Mouse (Mus musculus) lung, embryonic 16.5 days (tissue): ENCODE data around the gene Tmem262. TPM values are rescaled to one million over a fixed set of nuclear protein-coding genes. Genes with fewer than 3 reads are reported as not detected.
A peak's percentile ranks its signal among the peaks of the same experiment; 100 is the strongest.

Experiments
- ATAC-seq: fragments of 200-750 bp; cut with Nextera tagmentation; 2 replicates; pipeline ENCODE4 v1.8.0; 2017; ENCODE audit warnings: low read depth, mild to moderate bottlenecking, moderate library complexity
- H3K27ac ChIP-seq: fragments of 300-500 bp; sonication (generic); 2 replicates; pipeline ENCODE4 v1.5.1; 2014; ENCODE audit warnings: mild to moderate bottlenecking, control low read depth, low read length
- H3K27me3 ChIP-seq: fragments of 300-500 bp; sonication (generic); 2 replicates; pipeline ENCODE4 v1.6.1; 2014; ENCODE audit warnings: low read depth, low read length, mixed read lengths; ENCODE audit not compliant: control insufficient read depth, insufficient read depth
- H3K36me3 ChIP-seq: fragments of 300-500 bp; sonication (generic); 2 replicates; pipeline ENCODE4 v1.6.1; 2014; ENCODE audit warnings: low read length; ENCODE audit not compliant: control insufficient read depth, insufficient read depth
- H3K4me1 ChIP-seq: fragments of 300-500 bp; sonication (generic); replicated peaks from 2 replicates; pipeline ENCODE4 v1.6.1; 2014; ENCODE audit warnings: low read length, mixed read lengths; ENCODE audit not compliant: control insufficient read depth, insufficient read depth
- H3K4me2 ChIP-seq: fragments of 300-500 bp; sonication (generic); 2 replicates; pipeline ENCODE4 v1.6.1; 2014; ENCODE audit warnings: low read depth, low read length, control low read depth
- H3K4me3 ChIP-seq: fragments of 300-500 bp; sonication (generic); 2 replicates; pipeline ENCODE4 v1.5.1; 2014; ENCODE audit warnings: mild to moderate bottlenecking, low read length, control low read depth
- H3K9ac ChIP-seq: fragments of 300-500 bp; sonication (generic); 2 replicates; pipeline ENCODE4 v1.6.1; 2014; ENCODE audit warnings: low read length, control low read depth
- H3K9me3 ChIP-seq: fragments of 300-500 bp; sonication (generic); 2 replicates; pipeline ENCODE4 v1.6.1; 2016; ENCODE audit warnings: low read length; ENCODE audit not compliant: control insufficient read depth
- WGBS: fragments of 180-500 bp; shearing (Covaris S2); extraction: QIAGEN DNeasy Blood & Tissue Kit; methylation state at CpG from one replicate; pipeline ENCODE4 v1.1.7; 2014; 5-methylcytosine and 5-hydroxymethylcytosine counted together
- polyA plus RNA-seq: library from polyadenylated mRNA; unstranded; fragments of >200 nt; fragmentation: Nextera tagmentation; extraction: Ambion mirVana; gene quantifications from 2 replicates; pipeline ENCODE4 v1.2.1, GENCODE M21; 2015

The Tmem262 gene
- polyA plus RNA-seq, 1 experiment from 2014 or later, result not detected

GRCm38 (mm10) chr19:6067724-6068415, 12.0 kb upstream of the Tmem262 start, which contains the start of gene Tm7sf2:
Gene Tm7sf2, minus strand, starts transcription at chr19:6068373.
- 9% methylated on average over 33 of the region's 33 CpGs for WGBS
- Histone ChIP-seq H3K9ac (peak within 1 kb of the TSS; percentile 64), H3K27me3 (no peaks in the 10 kb centered on the region), H3K4me3 (peak within 1 kb of the TSS; percentile 49), H3K36me3 (peaks cover 18% of the 10 kb centered on the region), H3K27ac (peak within 1 kb of the TSS; percentile 54), H3K9me3 (no peaks in the 10 kb centered on the region), H3K4me2 (peak within 1 kb of the TSS; percentile 93), H3K4me1 (peaks cover 17% of the 10 kb centered on the region)
- peak; percentile 96 for ATAC-seq

DNA sequence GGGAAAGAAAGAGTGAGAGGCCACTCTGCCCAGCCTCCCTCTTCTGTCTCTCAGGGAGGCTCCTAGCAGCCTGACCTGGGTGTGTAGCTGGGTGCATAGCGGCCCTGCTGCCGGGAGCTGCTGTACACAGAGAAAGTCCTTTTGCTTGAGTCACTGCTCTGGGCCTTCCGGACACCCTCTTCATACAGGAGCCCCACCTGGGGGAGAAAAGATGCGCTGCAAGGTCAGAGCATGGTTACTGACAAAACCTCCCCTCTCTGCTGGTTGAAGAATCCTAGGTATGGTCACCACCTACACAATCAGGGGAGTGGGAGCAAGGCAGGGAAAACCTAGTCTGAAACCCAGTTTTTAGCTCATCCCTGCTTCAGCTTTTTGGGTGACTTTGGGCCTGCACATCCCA, 10.9 kb upstream of the Tmem262 start:
- Histone ChIP-seq H3K36me3 (peaks cover 19% of the 10 kb centered on the region), H3K4me3 (no peak overlapping the region), H3K4me1 (peaks cover 16% of the 10 kb centered on the region), H3K4me2 (no peak overlapping the region), H3K9ac (no peak overlapping the region), H3K27me3 (no peaks in the 10 kb centered on the region), H3K27ac (no peak overlapping the region), H3K9me3 (no peaks in the 10 kb centered on the region)
- WGBS, result 68% methylated on average over 4 of the region's 4 CpGs
- no peak for ATAC-seq

DNA sequence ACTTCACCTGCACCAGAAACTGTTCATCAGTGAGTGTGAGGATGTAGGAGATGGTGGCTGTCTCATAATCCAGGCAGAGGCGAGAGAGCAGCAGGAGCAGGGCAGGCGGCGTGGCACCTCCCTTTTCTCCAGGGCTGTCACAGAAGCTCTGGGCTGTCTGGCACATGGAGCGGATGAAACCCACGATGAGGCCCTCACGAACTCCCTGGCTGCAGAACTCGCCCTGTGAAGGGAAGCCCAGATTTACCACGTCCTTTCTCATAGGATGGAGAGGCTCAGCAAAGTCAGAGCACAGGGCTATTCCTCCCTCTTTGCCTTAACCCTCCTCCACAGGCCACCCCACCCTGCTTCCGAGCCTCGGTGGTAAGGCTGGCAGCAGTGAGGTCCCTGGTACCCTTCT, 10.0 kb upstream of the Tmem262 start:
- no peak for ATAC-seq
- H3K27ac ChIP-seq, result no peak overlapping the region
- no peak overlapping the region for H3K9ac ChIP-seq
- H3K27me3 ChIP-seq, result no peaks in the 10 kb centered on the region
- H3K36me3 ChIP-seq, result peaks cover 21% of the 10 kb centered on the region
- no peaks in the 10 kb centered on the region for H3K9me3 ChIP-seq
- H3K4me1 ChIP-seq, result peaks cover 16% of the 10 kb centered on the region
- 83% methylated on average over 10 of the region's 10 CpGs for WGBS
- H3K4me2 ChIP-seq, result no peak overlapping the region
- H3K4me3 ChIP-seq, result no peak overlapping the region

- H3K9me3 ChIP-seq, result no peaks in the 10 kb centered on the region
- peaks cover 24% of the 10 kb centered on the region for H3K36me3 ChIP-seq
- H3K4me3 ChIP-seq, result no peak overlapping the region
- no peak overlapping the region for H3K9ac ChIP-seq
- H3K27me3 ChIP-seq, result no peaks in the 10 kb centered on the region
- ATAC-seq, result no peak
- peaks cover 16% of the 10 kb centered on the region for H3K4me1 ChIP-seq
- WGBS, result 86% methylated on average over 31 of the region's 31 CpGs
- no peak overlapping the region for H3K27ac ChIP-seq
- no peak overlapping the region for H3K4me2 ChIP-seq
Measured at GRCm38 (mm10) chr19:6070571-6071250, 9.1 kb upstream of the Tmem262 start.

- ATAC-seq, result no peak
- no peak overlapping the region for H3K4me3 ChIP-seq
- H3K36me3 ChIP-seq, result peaks cover 24% of the 10 kb centered on the region
- no peak overlapping the region for H3K9ac ChIP-seq
- WGBS, result 92% methylated on average over 19 of the region's 19 CpGs
- H3K4me2 ChIP-seq, result no peak overlapping the region
- no peaks in the 10 kb centered on the region for H3K27me3 ChIP-seq
- H3K4me1 ChIP-seq, result peaks cover 20% of the 10 kb centered on the region
- H3K9me3 ChIP-seq, result no peaks in the 10 kb centered on the region
- H3K27ac ChIP-seq, result no peak overlapping the region
Measured at GRCm38 (mm10) chr19:6071261-6071660, 8.6 kb upstream of the Tmem262 start.

GRCm38 (mm10) chr19:6073889-6074288, 5.9 kb upstream of the Tmem262 start:
- Histone ChIP-seq H3K4me3 (no peak overlapping the region), H3K27ac (no peak overlapping the region), H3K9ac (no peak overlapping the region), H3K4me2 (no peak overlapping the region), H3K27me3 (no peaks in the 10 kb centered on the region), H3K36me3 (peaks cover 20% of the 10 kb centered on the region), H3K4me1 (peaks cover 6% of the 10 kb centered on the region), H3K9me3 (no peaks in the 10 kb centered on the region)
- WGBS, result 90% methylated on average over 5 of the region's 5 CpGs
- no peak for ATAC-seq

- Histone ChIP-seq H3K27me3 (no peaks in the 10 kb centered on the region), H3K4me2 (peak within 1 kb of the TSS; percentile 93), H3K36me3 (peaks cover 15% of the 10 kb centered on the region), H3K9ac (peak within 1 kb of the TSS; percentile 90), H3K9me3 (no peaks in the 10 kb centered on the region), H3K4me1 (peaks cover 6% of the 10 kb centered on the region), H3K4me3 (peak within 1 kb of the TSS; percentile 92), H3K27ac (peak within 1 kb of the TSS; percentile 86)
- WGBS, result under 1% methylated on average over 33 of the region's 33 CpGs
- ATAC-seq, result peak; percentile 91
Measured at GRCm38 (mm10) chr19:6076564-6077393, 3.1 kb upstream of the Tmem262 start, which contains the start of gene Vps51. Gene Vps51, minus strand, starts transcription at chr19:6077231.

DNA sequence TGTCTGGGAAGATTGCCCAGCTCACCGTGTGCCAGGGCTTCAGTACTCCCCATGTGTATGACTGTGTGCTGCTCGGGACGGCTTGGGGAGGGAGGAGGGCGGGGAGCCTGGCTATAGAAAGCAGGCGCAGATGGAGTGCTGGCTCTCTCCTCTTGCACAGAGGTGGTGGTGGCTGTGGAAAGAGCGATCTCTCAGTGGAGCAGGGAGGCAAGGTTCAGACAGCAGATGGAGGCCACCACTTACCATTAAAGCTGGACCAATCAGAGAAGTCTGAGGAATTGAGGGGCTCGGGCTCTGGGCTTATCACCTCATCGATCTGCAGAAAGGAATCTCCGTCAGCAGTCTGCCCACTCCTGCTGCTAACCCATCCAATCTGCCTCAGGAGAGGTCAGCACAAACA, 2.3 kb downstream of the Tmem262 start, which contains the start of gene Gm28374:
Gm28374 (minus strand) TSS at position 101 of the 400 bp plus-strand sequence.
- H3K27ac ChIP-seq, result no peak within 1 kb of the TSS
- no peak within 1 kb of the TSS for H3K4me3 ChIP-seq
- WGBS, result 82% methylated on average over 9 of the region's 9 CpGs

More for the DNA sequence above, 2.3 kb downstream of the Tmem262 start, which contains the start of gene Gm28374:
- H3K36me3 ChIP-seq, result peaks cover 14% of the 10 kb centered on the region; the same call in 1 of the 2 replicates
- ATAC-seq, result no peak
- no peak within 1 kb of the TSS for H3K4me2 ChIP-seq
- H3K9me3 ChIP-seq, result no peaks in the 10 kb centered on the region
- H3K27me3 ChIP-seq, result no peaks in the 10 kb centered on the region
- H3K4me1 ChIP-seq, result peaks cover 13% of the 10 kb centered on the region
- H3K9ac ChIP-seq, result no peak within 1 kb of the TSS
